Mouse (Mus musculus) midbrain, embryonic 15.5 days (tissue): ENCODE measurements at regions not wholly inside any gene's neighbourhood (a gene's known extent, or its start where the extent isn't known, plus 50 kb on each side); places are given as distances from the start of the nearest gene placed in this dataset.

ENCODE experiments used
- ATAC-seq: fragments of 200-750 bp; cut with Nextera tagmentation; replicated peaks from 2 replicates; pipeline ENCODE4 v1.8.0; 2017; ENCODE audit warnings: moderate TSS enrichment
- H3K27ac ChIP-seq: fragments of 300-500 bp; sonication (generic); 2 replicates; pipeline ENCODE4 v1.5.1; 2015; ENCODE audit warnings: mild to moderate bottlenecking, inconsistent platforms
- H3K27me3 ChIP-seq: fragments of 300-500 bp; sonication (generic); replicated peaks from 2 replicates; pipeline ENCODE4 v1.6.1; 2015; ENCODE audit warnings: inconsistent platforms
- H3K36me3 ChIP-seq: fragments of 300-500 bp; sonication (generic); replicated peaks from 2 replicates; pipeline ENCODE4 v1.6.1; 2015; ENCODE audit warnings: inconsistent platforms
- H3K4me1 ChIP-seq: fragments of 300-500 bp; sonication (generic); 2 replicates; pipeline ENCODE4 v1.6.1; 2015; ENCODE audit warnings: inconsistent platforms
- H3K4me2 ChIP-seq: fragments of 300-500 bp; sonication (generic); 2 replicates; pipeline ENCODE4 v1.6.1; 2015; ENCODE audit warnings: inconsistent platforms, mild to moderate bottlenecking, moderate library complexity
- H3K4me3 ChIP-seq: fragments of 300-500 bp; sonication (generic); 2 replicates; pipeline ENCODE4 v1.5.1; 2015; ENCODE audit warnings: mild to moderate bottlenecking, inconsistent platforms
- H3K9ac ChIP-seq: fragments of 300-500 bp; sonication (generic); 2 replicates; pipeline ENCODE4 v1.6.1; 2015; ENCODE audit warnings: mild to moderate bottlenecking, inconsistent platforms
- H3K9me3 ChIP-seq: fragments of 300-500 bp; sonication (generic); 2 replicates; pipeline ENCODE4 v1.6.1; 2016; ENCODE audit warnings: inconsistent platforms
- WGBS: fragments of 180-500 bp; shearing (Covaris S2); methylation state at CpG from one replicate; pipeline ENCODE4 v1.1.7; 2015; ENCODE audit warnings: mixed read lengths; 5-methylcytosine and 5-hydroxymethylcytosine counted together

- H3K4me3 ChIP-seq, result no peak overlapping the region
- H3K27ac ChIP-seq, result peak overlapping the region; percentile 61
- H3K9me3 ChIP-seq, result no peaks in the 10 kb centered on the region
- H3K4me2 ChIP-seq, result no peak overlapping the region
- no peaks in the 10 kb centered on the region for H3K4me1 ChIP-seq
- H3K27me3 ChIP-seq, result no peaks in the 10 kb centered on the region
- H3K36me3 ChIP-seq, result no peaks in the 10 kb centered on the region
- ATAC-seq, result peak; percentile 27; the same call in 1 of the 2 replicates
- H3K9ac ChIP-seq, result no peak overlapping the region
- WGBS, result 80% methylated on average over 3 of the region's 3 CpGs
Observed at GRCm38 (mm10) chr17:75696729-75697103, 145.0 kb upstream of the Fam98a start.

GRCm38 (mm10) chr17:75696103-75696728 lies 144.5 kb upstream of the Fam98a start:
- H3K27ac ChIP-seq, result peak overlapping the region; percentile 61
- H3K4me2 ChIP-seq, result no peak overlapping the region

GRCm38 (mm10) chr17:75685927-75686326 lies 134.2 kb upstream of the Fam98a start:
- no peaks in the 10 kb centered on the region for H3K4me1 ChIP-seq
- no peaks in the 10 kb centered on the region for H3K9me3 ChIP-seq
- no peak overlapping the region for H3K27ac ChIP-seq
- ATAC-seq, result no peak
- no peak overlapping the region for H3K9ac ChIP-seq
- no peak overlapping the region for H3K4me2 ChIP-seq
- H3K27me3 ChIP-seq, result no peaks in the 10 kb centered on the region
- H3K4me3 ChIP-seq, result no peak overlapping the region
- no peaks in the 10 kb centered on the region for H3K36me3 ChIP-seq

More at GRCm38 (mm10) chr17:75696103-75696728, 144.5 kb upstream of the Fam98a start:
- Histone ChIP-seq H3K9me3 (no peaks in the 10 kb centered on the region), H3K4me3 (no peak overlapping the region), H3K36me3 (no peaks in the 10 kb centered on the region), H3K27me3 (no peaks in the 10 kb centered on the region), H3K9ac (no peak overlapping the region), H3K4me1 (no peaks in the 10 kb centered on the region)
- 59% methylated on average over 5 of the region's 5 CpGs for WGBS
- peak; percentile 96 for ATAC-seq

GRCm38 (mm10) chr17:75646982-75647381 lies 95.2 kb upstream of the Fam98a start:
- 47% methylated on average over 11 of the region's 11 CpGs for WGBS
- no peak overlapping the region for H3K4me3 ChIP-seq
- no peak overlapping the region for H3K4me2 ChIP-seq
- peak overlapping the region; percentile 12; the same call in 1 of the 2 replicates for H3K27ac ChIP-seq
- no peak overlapping the region for H3K9ac ChIP-seq
- H3K27me3 ChIP-seq, result no peaks in the 10 kb centered on the region
- ATAC-seq, result peak; percentile 83
- no peaks in the 10 kb centered on the region for H3K9me3 ChIP-seq
- no peaks in the 10 kb centered on the region for H3K36me3 ChIP-seq
- H3K4me1 ChIP-seq, result no peaks in the 10 kb centered on the region

GRCm38 (mm10) chr17:75644698-75645097 lies 93.0 kb upstream of the Fam98a start:
- H3K4me3 ChIP-seq, result no peak overlapping the region
- H3K27ac ChIP-seq, result no peak overlapping the region
- H3K36me3 ChIP-seq, result no peaks in the 10 kb centered on the region
- H3K9me3 ChIP-seq, result no peaks in the 10 kb centered on the region
- no peak overlapping the region for H3K9ac ChIP-seq
- H3K27me3 ChIP-seq, result no peaks in the 10 kb centered on the region
- 87% methylated on average over 5 of the region's 5 CpGs for WGBS
- H3K4me2 ChIP-seq, result no peak overlapping the region
- peaks cover 11% of the 10 kb centered on the region for H3K4me1 ChIP-seq
- ATAC-seq, result no peak

- Histone ChIP-seq H3K9me3 (no peaks in the 10 kb centered on the region), H3K4me1 (peaks cover 11% of the 10 kb centered on the region), H3K36me3 (no peaks in the 10 kb centered on the region), H3K27ac (no peak overlapping the region), H3K4me2 (no peak overlapping the region), H3K27me3 (no peaks in the 10 kb centered on the region), H3K4me3 (no peak overlapping the region), H3K9ac (no peak overlapping the region)
- 79% methylated on average over 3 of the region's 3 CpGs for WGBS
- no peak for ATAC-seq
Observed at GRCm38 (mm10) chr17:75642311-75642710, 90.6 kb upstream of the Fam98a start.

GRCm38 (mm10) chr17:75641010-75641498 lies 89.3 kb upstream of the Fam98a start:
- 37% methylated on average over 6 of the region's 6 CpGs for WGBS
- Histone ChIP-seq H3K36me3 (no peaks in the 10 kb centered on the region), H3K9me3 (no peaks in the 10 kb centered on the region), H3K27ac (no peak overlapping the region), H3K9ac (no peak overlapping the region), H3K4me3 (no peak overlapping the region), H3K4me1 (peaks cover 11% of the 10 kb centered on the region), H3K4me2 (no peak overlapping the region), H3K27me3 (no peaks in the 10 kb centered on the region)
- ATAC-seq, result peak; percentile 62

GRCm38 (mm10) chr17:75640575-75640974 lies 88.8 kb upstream of the Fam98a start:
- no peak overlapping the region for H3K27ac ChIP-seq
- no peak overlapping the region for H3K4me3 ChIP-seq
- peak; percentile 53; the same call in 1 of the 2 replicates for ATAC-seq

GRCm38 (mm10) chr17:75629857-75630256 lies 78.1 kb upstream of the Fam98a start:
- H3K27ac ChIP-seq, result no peak overlapping the region
- H3K9ac ChIP-seq, result no peak overlapping the region
- WGBS, result 65% methylated on average over 4 of the region's 4 CpGs
- no peaks in the 10 kb centered on the region for H3K36me3 ChIP-seq
- no peaks in the 10 kb centered on the region for H3K9me3 ChIP-seq
- H3K27me3 ChIP-seq, result no peaks in the 10 kb centered on the region
- 0 out of 2 replicates have a peak, but pooled peaks cover 4% of the 10 kb centered on the region for H3K4me1 ChIP-seq
- H3K4me2 ChIP-seq, result no peak overlapping the region
- H3K4me3 ChIP-seq, result no peak overlapping the region
- ATAC-seq, result peak; percentile 70

More at GRCm38 (mm10) chr17:75640575-75640974, 88.8 kb upstream of the Fam98a start:
- H3K9me3 ChIP-seq, result no peaks in the 10 kb centered on the region
- no peak overlapping the region for H3K4me2 ChIP-seq
- WGBS, result 37% methylated on average over 5 of the region's 5 CpGs
- H3K9ac ChIP-seq, result no peak overlapping the region
- peaks cover 11% of the 10 kb centered on the region for H3K4me1 ChIP-seq
- H3K27me3 ChIP-seq, result no peaks in the 10 kb centered on the region
- H3K36me3 ChIP-seq, result no peaks in the 10 kb centered on the region

GRCm38 (mm10) chr17:75619472-75619871 lies 67.7 kb upstream of the Fam98a start:
- no peaks in the 10 kb centered on the region for H3K9me3 ChIP-seq
- ATAC-seq, result no peak
- H3K9ac ChIP-seq, result no peak overlapping the region
- H3K27ac ChIP-seq, result no peak overlapping the region
- H3K4me3 ChIP-seq, result no peak overlapping the region
- 61% methylated on average over 3 of the region's 3 CpGs for WGBS
- H3K4me1 ChIP-seq, result 0 out of 2 replicates have a peak, but pooled peaks cover 2% of the 10 kb centered on the region
- no peak overlapping the region for H3K4me2 ChIP-seq
- no peaks in the 10 kb centered on the region for H3K36me3 ChIP-seq
- H3K27me3 ChIP-seq, result no peaks in the 10 kb centered on the region

GRCm38 (mm10) chr17:75618514-75618913 lies 66.8 kb upstream of the Fam98a start:
- ATAC-seq, result no peak
- H3K4me2 ChIP-seq, result no peak overlapping the region
- H3K4me1 ChIP-seq, result 0 out of 2 replicates have a peak, but pooled peaks cover 2% of the 10 kb centered on the region
- H3K9ac ChIP-seq, result no peak overlapping the region
- 92% methylated on average over 3 of the region's 3 CpGs for WGBS
- H3K9me3 ChIP-seq, result no peaks in the 10 kb centered on the region
- no peaks in the 10 kb centered on the region for H3K27me3 ChIP-seq
- H3K27ac ChIP-seq, result no peak overlapping the region
- no peak overlapping the region for H3K4me3 ChIP-seq
- no peaks in the 10 kb centered on the region for H3K36me3 ChIP-seq

- H3K4me3 ChIP-seq, result no peak overlapping the region
- WGBS, result 13% methylated on average over 6 of the region's 6 CpGs
- H3K9me3 ChIP-seq, result no peaks in the 10 kb centered on the region
- H3K27me3 ChIP-seq, result no peaks in the 10 kb centered on the region
- no peak overlapping the region for H3K9ac ChIP-seq
- peak overlapping the region; percentile 34 for H3K4me2 ChIP-seq
- peak; percentile 84 for ATAC-seq
- no peak overlapping the region for H3K27ac ChIP-seq
- H3K4me1 ChIP-seq, result 0 out of 2 replicates have a peak, but pooled peaks cover 2% of the 10 kb centered on the region
- H3K36me3 ChIP-seq, result no peaks in the 10 kb centered on the region
Observed at GRCm38 (mm10) chr17:75617280-75617679, 65.5 kb upstream of the Fam98a start.

- Histone ChIP-seq H3K4me3 (no peak overlapping the region), H3K9ac (no peak overlapping the region), H3K27ac (no peak overlapping the region), H3K4me2 (no peak overlapping the region), H3K36me3 (no peaks in the 10 kb centered on the region), H3K27me3 (no peaks in the 10 kb centered on the region), H3K4me1 (0 out of 2 replicates have a peak, but pooled peaks cover 2% of the 10 kb centered on the region), H3K9me3 (no peaks in the 10 kb centered on the region)
- ATAC-seq, result no peak
- WGBS, result 73% methylated on average over 2 of the region's 2 CpGs
Observed at GRCm38 (mm10) chr17:75615335-75615734, 63.6 kb upstream of the Fam98a start.
